Mouse (Mus musculus) cerebellum, postnatal 14 days (tissue): Measurements from ENCODE around the gene Adam1a.

Source experiments
- DNase-seq, 2 experiments: peaks; one replicate each; pipeline ENCODE4 v3.0.0; 2021; ENCODE audit warnings: mixed read lengths in 2 of 2

Adam1a gene

GRCm38 (mm10) chr5:121477680-121478079, 67.6 kb downstream of the Adam1a start:
- DNase-seq, result peak; percentile 68 to 75

- DNase-seq, result no peak
These were observed 69.2 kb downstream of the Adam1a start for GRCm38 (mm10) chr5:121476040-121476439.

GRCm38 (mm10) chr5:121474610-121475009, 70.7 kb downstream of the Adam1a start:
- DNase-seq, result no peak

- no peak for DNase-seq
These were observed 72.9 kb downstream of the Adam1a start for GRCm38 (mm10) chr5:121472411-121472810.

GRCm38 (mm10) chr5:121469566-121469965, 75.7 kb downstream of the Adam1a start:
- no peak for DNase-seq
